Mouse (Mus musculus): ENCODE data around the gene Cphx3.
"Not testable (repeated sequence)": the region's sequence is repeated elsewhere in the genome, so short reads cannot be mapped to it uniquely, and the experiment has no call there.

Gene Cphx3

GRCm38 (mm10) chr14:26081997-26082396 lies at the start of gene Cphx3:
Gene Cphx3 (plus strand): TSS chr14:26082297.
- in situ Hi-C loops (cut with MboI; ENCODE audit: low sequenced_read_pairs) = not testable (repeated sequence)

GRCm38 (mm10) chr14:26034364-26034763 lies 47.7 kb upstream of the Cphx3 start:
- in situ Hi-C loops (cut with MboI; ENCODE audit: low sequenced_read_pairs) = not testable (repeated sequence)

DNA sequence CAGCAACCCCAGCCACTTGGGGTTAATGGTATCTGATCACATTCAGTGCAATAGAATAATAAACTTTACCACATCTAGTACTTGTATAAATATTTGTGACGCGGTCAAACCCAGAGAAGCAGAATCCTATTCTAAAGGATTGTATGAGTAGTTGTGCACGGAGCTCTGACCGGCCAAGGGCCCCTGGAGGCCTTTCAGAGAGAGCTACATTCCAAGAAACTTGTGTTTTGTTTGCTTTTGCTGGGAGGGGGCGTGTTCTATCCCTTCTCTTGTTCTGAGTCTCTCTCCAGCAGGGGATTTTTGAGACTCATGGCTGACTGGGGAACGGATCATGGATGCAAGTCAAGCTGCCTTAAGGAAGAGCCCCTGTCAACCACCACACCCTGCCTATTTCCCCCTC lies 46.7 kb upstream of the Cphx3 start:
- in situ Hi-C loops (cut with MboI; ENCODE audit: low sequenced_read_pairs) = not testable (repeated sequence)

DNA sequence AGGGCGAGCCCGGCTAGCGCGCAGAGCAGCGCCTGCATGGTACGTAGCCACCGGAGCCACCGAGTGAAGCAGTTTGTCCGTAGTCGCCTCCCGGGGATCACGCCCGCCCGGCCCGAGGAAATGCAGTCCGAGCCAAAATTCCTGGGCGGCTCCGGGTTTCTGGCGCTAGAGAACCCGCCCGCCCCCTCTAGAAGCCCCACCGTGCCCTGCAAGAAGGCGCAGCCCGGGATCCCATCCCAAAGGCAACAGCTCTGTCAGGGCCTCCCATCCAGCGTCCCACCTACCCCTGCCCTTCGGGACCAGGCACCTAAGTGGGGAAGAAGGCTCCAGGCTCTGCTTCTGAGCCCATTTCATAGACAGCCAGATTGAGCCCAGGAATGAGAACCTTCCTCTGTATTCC lies 39.5 kb upstream of the Cphx3 start, which contains the start of gene Gm9780:
Gene Gm9780 (minus strand): TSS at position 101 of the 400 bp plus-strand sequence.
- in situ Hi-C loops (cut with MboI; ENCODE audit: low sequenced_read_pairs) = not testable (repeated sequence)

GRCm38 (mm10) chr14:26045007-26045406 lies 37.1 kb upstream of the Cphx3 start:
- in situ Hi-C loops (cut with MboI; ENCODE audit: low sequenced_read_pairs) = not testable (repeated sequence)

DNA sequence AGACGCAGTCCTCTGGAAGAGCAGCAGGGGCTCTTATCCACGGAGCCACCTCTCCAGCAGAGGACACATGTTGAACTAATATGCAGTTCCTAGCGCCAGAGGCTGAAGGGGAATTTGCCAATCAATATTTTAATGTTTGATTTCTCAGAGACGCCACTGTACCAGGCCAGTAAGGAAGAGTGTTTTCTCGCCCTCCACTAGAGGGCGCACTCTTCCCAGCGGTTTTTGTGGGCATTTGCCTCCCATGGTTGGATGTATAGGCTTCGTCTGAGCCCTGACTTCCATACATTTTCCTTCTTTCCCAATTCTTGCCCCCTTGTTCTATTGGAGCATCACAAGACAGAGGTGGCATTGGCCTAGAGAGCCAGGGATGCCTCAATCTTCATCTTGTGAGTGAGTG lies 35.1 kb upstream of the Cphx3 start:
- in situ Hi-C loops (cut with MboI; ENCODE audit: low sequenced_read_pairs) = not testable (repeated sequence)

- in situ Hi-C loops (cut with MboI; ENCODE audit: low sequenced_read_pairs) = not testable (repeated sequence)
Measured at GRCm38 (mm10) chr14:26048767-26049166, 33.3 kb upstream of the Cphx3 start.

DNA sequence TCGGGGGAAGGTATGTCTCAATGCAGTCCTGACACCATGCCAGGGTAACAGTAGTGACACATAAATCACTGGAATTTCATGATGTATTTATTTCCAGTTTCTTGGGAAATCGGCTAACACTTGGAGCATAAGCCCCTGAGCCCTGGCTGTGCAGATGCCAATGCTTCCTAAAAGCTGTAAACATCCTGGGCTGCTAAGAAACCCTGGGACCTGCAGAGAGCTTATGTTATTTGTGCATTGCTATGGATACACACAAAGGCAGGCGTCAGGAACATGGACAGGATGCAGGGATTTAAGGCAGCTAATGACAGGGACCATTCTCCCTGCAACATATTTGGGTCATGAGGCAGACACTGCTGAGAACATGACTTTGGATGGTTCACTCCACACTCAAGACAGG lies 23.9 kb upstream of the Cphx3 start:
- in situ Hi-C loops (cut with MboI; ENCODE audit: low sequenced_read_pairs) = not testable (repeated sequence)

- in situ Hi-C loops (cut with MboI; ENCODE audit: low sequenced_read_pairs) = not testable (repeated sequence)
Measured at GRCm38 (mm10) chr14:26059362-26059761, 22.7 kb upstream of the Cphx3 start.

DNA sequence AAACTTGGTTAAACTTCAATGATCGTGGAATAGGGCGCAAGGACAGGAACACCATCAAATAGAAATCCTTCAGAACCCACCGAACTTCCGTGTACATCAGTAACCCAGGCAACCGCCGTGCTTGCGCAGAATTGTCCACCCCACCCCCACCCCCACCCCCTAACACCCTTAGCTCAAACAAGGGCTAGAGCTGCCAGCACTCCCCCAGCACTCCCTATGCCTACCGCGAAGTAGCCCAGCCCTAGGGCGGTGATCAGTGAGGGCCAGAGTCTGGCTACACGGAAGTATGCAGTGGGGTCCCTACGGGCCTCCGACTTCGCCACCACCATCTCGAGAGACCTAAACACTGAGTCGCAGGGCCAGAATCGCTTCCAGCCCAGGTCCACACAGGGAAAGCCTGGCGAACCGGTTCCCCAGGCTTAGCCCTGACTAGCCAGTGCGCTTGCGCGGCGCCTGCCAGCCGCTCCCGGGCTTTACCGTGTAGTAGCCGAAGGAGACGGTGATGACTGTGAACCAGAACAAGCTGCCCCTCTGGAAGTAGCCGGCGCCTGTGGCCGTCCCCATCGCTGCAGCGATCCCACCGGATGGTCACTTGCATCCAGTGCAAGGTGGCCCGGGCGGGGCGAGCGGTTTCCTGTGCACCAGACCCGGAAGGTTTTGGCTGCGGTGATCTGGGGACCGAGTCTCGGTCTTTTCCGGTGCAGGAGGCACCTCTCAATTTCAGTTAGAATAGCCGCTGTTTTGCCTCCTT lies 15.3 kb upstream of the Cphx3 start:
- in situ Hi-C loops (cut with MboI; ENCODE audit: low sequenced_read_pairs) = not testable (repeated sequence)

DNA sequence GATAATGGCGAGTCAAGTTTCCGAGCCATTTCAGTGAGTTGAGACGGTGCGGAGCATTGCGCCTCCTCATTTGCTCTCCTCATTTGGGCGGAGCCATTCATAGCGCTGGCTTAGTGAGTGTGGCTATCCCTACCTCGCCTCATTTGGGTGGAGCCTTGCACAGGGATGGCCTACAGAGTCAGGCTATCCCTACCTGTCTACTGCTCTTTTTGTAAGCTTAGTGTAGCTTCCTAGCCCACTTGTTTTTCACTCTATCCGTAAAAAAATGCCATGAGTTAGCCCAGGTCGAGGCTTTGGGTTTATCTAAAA lies 14.8 kb upstream of the Cphx3 start, which contains the start of gene Tmem254c:
Gene Tmem254c (minus strand): TSS at position 31 of the 309 bp plus-strand sequence.
- in situ Hi-C loops (cut with MboI; ENCODE audit: low sequenced_read_pairs) = not testable (repeated sequence)

DNA sequence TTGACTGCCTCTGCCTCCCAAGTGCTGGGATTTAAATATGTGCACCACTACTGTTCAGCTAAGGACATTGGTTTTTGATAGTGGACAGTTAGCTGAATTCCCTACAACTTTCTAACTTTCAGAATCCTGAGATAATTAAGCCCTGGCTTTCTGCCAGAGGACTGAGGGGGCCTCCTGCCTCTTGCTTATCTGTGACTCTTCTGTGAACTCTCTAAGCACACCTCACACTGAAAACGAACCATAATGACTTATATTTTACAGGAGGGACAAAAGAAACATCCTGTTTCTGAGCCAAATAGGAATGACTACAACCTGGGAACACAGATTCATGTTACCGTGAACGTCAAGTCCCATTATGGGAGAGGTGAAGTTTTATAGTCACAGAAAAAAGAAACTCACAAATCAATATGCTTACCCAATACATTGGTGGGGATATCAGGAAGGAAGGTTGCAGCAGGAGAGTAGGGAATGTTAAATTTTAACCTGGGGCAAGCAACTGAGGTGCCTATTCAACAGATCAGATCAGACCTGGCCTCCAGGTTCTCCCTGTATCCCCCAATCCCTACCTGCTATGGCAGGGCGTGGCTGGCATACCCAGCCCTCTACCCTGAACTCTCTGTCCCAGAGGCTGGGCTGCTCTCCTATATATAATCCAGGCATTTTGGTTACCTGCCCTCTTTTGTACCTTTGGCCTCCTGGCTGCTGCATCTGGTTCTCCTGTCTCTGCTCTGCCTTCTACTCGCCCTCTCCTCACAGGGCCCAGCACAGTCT lies 5.3 kb upstream of the Cphx3 start:
- in situ Hi-C loops (cut with MboI; ENCODE audit: low sequenced_read_pairs) = not testable (repeated sequence)

DNA sequence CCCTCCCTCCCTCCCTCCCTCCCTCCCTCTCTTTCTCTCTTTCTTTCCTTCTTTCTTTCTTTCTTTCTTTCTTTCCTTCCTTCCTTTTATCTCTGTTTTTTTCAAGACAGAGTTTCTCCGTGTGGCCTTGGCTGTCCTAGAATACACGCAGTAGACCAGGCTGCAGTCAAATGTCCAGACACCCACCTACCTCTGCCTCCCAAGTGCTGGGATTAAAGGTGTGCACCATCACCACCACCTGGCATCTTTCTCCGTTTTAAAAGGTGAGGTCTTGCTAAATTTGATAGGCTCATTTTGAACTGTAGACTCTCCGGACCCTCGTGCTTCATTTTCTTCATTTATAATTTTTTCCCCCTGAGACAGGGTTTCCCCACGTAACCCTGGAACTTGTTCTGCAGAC lies 881 bp upstream of the Cphx3 start, which contains the start of gene Cphx2:
Gene Cphx2 (plus strand): TSS at position 301 of the 400 bp plus-strand sequence.
- in situ Hi-C loops (cut with MboI; ENCODE audit: low sequenced_read_pairs) = not testable (repeated sequence)

GRCm38 (mm10) chr14:26097622-26098021 lies 15.5 kb downstream of the Cphx3 start:
- in situ Hi-C loops (cut with MboI; ENCODE audit: low sequenced_read_pairs) = not testable (repeated sequence)

DNA sequence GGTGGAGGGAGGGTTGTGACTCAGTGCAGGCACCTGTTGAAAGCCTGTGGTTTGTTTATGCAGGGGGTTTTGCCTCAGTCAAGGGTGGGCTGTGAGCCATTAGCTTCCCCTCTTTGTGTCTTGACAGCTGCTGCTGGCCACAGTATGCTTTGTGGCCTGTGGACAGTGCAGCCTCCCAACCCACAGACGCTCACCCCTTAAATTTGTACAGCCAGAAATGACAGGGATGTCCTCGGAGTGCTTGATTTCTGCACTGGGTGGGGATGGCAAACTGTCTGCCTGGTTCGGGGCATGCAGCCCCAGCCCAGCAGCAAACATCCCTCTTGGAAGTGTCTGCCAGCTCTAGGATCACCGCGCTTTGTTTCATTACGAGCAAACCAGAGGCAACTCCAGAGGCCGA lies 36.1 kb downstream of the Cphx3 start, which contains the start of gene Duxbl2:
Gene Duxbl2 (plus strand): TSS at position 200 of the 400 bp plus-strand sequence.
- in situ Hi-C loops (cut with MboI; ENCODE audit: low sequenced_read_pairs) = not testable (repeated sequence)

GRCm38 (mm10) chr14:26118550-26119000 lies 36.5 kb downstream of the Cphx3 start:
- in situ Hi-C loops (cut with MboI; ENCODE audit: low sequenced_read_pairs) = not testable (repeated sequence)

DNA sequence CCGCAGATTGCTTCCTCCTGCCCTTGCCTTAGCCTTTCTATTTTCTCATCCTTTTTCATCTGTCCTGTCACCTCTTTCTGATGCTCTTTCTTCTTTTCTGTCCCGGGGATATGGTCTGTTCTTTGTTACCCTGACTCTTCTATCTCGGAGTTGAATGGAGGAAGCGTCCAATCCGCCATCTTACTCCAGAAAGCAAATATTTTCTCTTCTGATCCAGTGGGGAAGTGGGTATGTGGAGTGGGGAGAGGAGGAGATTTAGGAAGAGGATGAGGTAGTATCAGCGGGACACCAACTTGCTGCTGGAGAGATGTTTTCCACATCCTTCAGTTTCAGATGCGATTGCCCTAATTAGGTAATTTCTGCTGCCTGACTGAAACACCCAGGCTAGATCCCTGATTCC lies 37.0 kb downstream of the Cphx3 start:
- in situ Hi-C loops (cut with MboI; ENCODE audit: low sequenced_read_pairs) = not testable (repeated sequence)

- in situ Hi-C loops (cut with MboI; ENCODE audit: low sequenced_read_pairs) = not testable (repeated sequence)
Measured at GRCm38 (mm10) chr14:26147095-26147494, 65.0 kb downstream of the Cphx3 start.

DNA sequence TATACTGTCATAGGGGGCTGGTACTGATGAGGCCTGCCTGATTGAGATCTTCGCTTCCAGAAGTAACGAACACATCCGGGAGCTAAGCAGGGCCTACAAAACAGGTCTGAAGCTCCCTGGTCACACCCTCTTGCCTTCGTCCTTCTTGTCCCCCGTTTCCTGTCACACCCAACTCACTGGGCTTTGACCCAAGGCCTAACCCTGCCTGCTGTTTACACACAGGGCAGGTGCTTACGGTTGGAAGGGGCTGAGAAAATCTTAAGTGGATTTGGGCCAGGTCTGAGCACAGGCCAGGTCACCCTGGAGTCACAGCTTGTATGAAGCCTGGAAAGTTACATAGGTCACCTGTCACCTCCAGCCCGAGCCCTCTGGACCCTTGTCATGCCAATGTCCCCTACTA lies 73.9 kb downstream of the Cphx3 start:
- in situ Hi-C loops (cut with MboI; ENCODE audit: low sequenced_read_pairs) = not testable (repeated sequence)

DNA sequence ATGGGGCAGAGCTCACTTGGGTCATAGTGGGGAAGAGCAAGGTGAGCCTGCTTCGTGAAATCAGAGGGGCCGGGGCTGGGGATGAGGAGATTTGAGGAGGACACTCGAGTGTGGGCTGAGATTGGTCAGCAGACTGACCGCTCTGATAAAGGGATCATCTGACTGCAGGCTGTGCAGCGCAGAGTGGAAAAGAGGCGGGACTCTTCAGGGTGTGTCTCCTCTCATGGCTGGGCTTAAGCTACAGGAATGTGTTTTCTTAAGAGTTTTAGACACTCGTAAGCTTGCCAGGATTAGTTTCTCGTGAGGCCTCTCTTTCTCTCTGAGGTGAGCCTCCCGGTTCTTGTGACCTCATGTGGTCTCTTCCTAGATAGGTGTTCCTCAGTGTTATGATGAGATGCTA lies 79.1 kb downstream of the Cphx3 start:
- in situ Hi-C loops (cut with MboI; ENCODE audit: low sequenced_read_pairs) = not testable (repeated sequence)

DNA sequence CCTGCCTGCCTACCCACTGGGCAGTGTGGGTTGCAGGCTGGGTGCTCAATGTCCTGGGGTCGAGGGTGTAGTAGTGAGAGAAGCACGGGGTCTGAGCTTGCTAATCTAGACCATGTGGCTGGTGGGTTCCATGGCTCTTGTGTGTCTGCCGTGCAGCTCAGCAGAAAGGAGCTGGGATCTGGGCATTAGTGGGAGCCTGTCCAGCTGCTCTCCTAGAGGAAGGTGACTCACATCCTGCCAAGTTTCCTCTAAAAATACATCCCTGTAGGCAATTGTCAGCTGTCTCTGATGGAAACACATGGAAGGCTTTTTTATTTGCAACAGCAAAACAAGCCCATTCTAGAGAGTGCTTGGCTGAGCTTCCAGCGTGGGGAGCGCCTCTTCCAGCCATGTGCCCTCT lies 80.3 kb downstream of the Cphx3 start:
- in situ Hi-C loops (cut with MboI; ENCODE audit: low sequenced_read_pairs) = not testable (repeated sequence)

GRCm38 (mm10) chr14:26165266-26165665 lies 83.2 kb downstream of the Cphx3 start:
- in situ Hi-C loops (cut with MboI; ENCODE audit: low sequenced_read_pairs) = not testable (repeated sequence)
